Mouse (Mus musculus): ENCODE data around the gene Tmem132c. TPM values are rescaled to one million over a fixed set of nuclear protein-coding genes. Genes with fewer than 3 reads are reported as not detected.

Gene Tmem132c
- total RNA-seq, 2 experiments from 2014 or later: 0.08 to 0.13 TPM

DNA sequence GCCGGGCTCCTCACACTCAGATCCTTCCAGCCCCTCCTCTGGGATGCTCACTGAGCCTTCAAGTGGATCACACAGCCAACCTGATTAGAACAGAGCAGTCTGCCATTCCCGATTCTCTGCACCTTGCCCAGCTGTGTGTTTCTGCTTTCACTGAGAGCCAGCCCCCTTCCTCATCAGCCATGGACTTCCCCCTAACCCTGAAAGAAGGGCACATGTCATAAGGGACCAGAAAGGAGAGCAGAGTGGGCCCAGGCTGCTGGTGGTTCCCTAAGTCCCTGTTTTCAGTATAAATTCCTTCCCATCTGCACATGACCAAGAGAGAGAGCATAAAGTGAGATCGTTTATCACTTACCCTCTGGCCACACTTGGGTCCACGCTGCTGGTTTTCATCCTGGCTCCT is 39.6 kb downstream of the Tmem132c start:
- DNase-seq (ENCODE audit: low spot score): no peak
- intact Hi-C loops (cut with DNase I): no loop called here

DNA sequence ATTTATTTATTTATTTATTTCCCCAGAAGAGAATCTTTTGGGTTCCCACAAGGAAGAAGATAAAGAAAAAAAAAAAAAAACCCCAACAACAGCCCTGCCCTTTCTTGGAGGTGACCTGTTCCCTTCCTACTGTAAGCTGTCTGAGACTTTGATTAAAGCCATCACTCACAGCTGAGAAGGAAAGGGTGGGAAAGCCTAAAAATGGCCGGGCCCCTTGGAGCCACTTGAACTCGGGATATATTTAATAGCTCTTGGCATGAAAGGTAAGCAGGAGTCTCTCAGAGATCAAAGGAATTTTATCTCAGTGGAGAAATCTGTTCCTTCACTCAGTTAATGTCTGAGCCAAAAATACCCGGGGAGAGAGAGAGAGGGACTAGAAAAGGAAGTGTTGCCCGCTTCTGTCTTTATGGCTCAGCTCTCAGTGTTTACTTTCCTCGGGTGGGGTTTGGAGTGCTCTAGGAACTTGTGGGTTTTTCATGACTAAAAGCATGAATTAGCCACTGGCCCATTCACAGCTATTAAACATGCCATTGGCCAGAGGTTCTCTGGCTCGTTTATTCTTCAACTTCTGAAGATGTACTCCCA is 41.0 kb downstream of the Tmem132c start:
- intact Hi-C loops (cut with DNase I): no loop called here
- DNase-seq (ENCODE audit: low spot score): no peak

DNA sequence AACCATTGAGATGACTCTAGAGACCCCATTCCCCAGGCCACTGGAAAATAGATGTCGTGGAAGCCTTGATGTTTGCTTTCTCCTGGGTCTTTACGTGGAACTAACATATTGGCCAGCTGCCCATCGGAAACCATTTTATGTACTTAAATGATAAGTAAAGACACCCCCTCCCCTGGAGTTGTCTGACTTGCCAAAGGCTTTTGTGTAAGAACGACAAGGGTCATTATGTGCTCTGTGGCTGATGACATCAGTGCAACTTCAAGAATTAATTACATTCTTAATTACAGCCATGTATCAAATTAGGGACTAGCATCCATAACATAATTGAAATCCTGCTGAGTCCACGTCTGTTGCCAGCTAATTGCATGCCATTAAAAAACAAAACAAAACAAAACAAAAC is 45.3 kb downstream of the Tmem132c start:
- no peak for DNase-seq (ENCODE audit: low spot score)
- intact Hi-C loops (cut with DNase I): no loop called here

DNA sequence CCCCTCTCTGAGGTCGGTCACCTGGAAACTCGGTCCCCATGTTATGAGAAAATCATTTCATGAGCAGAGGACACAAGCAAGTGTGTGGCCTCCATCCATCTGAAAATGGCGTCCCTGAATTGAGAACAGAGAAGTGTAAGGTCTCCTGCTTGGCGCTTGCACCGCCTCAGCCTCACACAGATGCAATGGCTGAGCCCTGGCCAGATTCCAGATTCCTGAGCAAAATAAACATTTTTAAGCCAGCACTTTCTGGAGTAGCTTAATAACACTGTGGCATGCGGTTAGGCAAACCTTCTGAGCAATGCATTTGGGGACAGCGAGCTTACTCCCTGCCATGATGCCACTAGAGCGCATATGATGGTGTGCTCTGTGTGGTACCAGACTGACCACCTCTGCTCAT is 48.1 kb downstream of the Tmem132c start:
- DNase-seq (ENCODE audit: low spot score): no peak
- intact Hi-C loops (cut with DNase I): no loop called here

DNA sequence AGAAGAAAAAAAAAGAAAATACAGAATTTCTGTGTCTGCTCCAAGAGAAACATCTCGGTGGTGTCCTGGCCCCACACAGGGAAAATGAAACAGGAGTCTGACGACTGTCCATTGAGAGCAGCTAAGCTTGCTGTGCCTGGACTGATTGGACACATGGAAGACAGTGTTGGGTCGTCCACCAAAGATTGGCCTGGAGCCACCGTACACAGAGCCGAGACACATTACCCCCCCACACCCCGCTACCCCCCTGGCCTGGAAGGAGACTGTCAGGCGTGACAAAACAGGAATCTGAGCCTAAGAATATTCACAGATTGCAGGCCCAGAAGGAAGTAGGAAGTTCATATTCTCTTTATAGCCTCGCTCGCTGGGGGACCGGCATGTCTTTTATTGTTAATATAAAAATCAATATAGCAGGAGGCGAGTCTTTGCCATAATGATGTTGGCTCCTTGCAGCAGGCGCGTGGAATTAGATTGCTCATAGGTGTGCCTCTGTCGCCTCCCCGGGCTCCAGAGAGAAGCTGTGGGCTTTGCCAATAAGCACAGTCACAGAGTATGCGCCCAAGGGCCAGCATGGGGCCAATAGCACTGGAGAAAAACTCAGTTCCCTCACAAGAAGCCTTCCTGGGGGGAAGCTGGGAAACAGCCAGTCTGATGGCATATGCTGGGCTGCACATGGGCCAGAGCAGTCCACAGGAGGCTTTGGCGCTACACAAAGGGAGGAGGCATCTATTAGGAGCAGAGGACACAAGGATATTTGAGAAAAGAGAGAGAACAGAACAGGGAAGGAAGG is 49.0 kb downstream of the Tmem132c start:
- DNase-seq (ENCODE audit: low spot score): no peak

DNA sequence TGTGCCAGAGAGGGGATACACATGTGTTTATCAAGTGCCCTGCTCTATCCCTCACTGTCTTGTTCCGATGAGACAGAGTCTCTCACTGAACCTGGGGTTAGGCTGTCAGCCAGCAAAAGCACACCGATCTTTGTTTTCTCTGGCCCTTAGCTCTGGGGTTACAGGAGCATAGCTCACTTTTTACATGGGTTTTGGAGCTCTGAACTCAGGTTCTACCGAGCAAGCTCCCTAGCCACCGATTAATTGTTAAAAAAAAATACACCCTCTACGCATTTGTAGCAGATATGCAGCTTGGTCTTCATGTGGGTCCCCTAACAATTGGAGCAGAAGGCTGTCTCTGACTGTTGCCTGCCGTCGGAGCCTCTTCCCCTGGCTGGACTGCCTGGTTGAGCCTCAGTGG is 50.0 kb downstream of the Tmem132c start:
- DNase-seq (ENCODE audit: low spot score): no peak
- intact Hi-C loops (cut with DNase I): no loop called here

More for the DNA sequence above, 49.0 kb downstream of the Tmem132c start:
- intact Hi-C loops (cut with DNase I): no loop called here

DNA sequence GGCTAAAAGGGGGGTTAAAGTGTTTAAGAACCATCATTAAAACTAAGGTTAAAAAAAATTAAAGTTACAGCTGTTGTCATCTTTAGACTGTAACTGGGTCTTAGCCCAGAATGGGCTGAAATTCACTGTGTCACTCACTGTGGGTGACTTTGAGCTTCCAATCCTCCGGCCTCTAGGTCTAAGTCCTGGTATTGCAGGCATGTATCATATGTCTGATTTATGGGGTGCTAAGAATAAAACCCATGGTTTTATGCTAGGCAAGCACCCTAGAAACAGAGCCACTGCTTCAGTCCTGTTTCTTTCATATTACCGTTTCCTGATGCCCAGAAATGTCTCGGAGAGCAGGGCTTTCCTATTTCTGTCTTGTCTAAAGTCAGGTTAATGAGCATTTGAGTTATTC is 52.1 kb downstream of the Tmem132c start:
- intact Hi-C loops (cut with DNase I): no loop called here
- DNase-seq (ENCODE audit: low spot score): no peak

DNA sequence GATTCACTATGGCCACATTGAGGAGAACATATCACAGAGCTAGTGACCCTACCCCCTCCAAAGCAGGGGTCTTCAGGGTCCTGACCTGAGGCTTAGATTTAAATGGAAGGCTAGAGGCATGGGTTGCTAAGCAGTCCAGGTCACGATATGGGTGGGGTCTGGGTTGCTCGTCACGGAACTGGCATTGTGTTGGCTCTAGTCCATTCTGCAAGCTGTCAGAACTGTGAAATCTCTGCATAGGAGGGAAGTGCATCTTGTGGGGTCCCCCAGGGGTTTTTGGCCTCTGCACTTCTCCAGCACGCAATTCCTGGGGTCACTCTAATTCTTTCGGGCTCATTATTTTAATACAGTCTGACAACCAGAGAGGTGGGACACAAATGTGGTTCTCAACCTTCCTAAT is 55.9 kb downstream of the Tmem132c start:
- DNase-seq (ENCODE audit: low spot score): no peak
- intact Hi-C loops (cut with DNase I): no loop called here

DNA sequence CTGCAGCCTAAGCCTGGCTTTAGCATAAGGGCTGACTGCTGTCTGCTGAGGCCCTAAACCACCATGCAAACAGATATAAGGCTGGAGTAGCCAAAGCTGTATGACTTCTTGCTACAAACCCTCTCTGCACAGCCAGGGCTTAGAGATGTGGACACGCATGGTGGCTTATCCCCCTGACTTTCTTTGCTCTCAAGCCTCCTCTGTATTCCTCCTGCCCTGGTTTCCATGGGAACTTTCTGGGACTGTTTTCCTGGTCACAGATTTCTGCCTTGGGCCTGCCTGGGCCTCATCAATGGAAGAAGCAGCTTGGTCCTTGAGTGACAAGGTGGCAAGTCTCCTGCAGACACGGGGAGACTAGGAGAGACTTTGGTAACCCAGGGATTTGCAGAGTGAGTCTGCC is 56.5 kb downstream of the Tmem132c start:
- no peak for DNase-seq (ENCODE audit: low spot score)
- intact Hi-C loops (cut with DNase I): no loop called here

DNA sequence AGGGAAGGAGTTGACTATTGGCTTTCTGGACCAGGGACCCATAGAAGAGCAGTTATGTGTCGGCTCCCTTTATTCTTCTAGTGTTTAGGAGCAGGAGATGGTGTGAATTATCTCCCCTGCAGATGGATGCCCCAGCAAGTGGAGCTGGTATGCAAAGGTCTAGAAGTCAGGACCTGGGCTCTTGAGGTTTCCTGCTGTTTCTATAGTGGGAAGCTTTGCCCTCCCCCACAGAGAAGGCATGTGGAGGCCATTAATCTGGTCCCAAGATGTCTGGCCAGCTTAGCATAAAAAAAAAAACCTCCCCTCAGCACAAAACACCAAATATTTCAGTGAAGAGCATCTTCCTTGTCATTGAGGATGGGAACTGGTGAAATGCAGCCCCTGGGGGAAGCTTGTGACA is 57.4 kb downstream of the Tmem132c start:
- intact Hi-C loops (cut with DNase I): no loop called here
- DNase-seq (ENCODE audit: low spot score): no peak

DNA sequence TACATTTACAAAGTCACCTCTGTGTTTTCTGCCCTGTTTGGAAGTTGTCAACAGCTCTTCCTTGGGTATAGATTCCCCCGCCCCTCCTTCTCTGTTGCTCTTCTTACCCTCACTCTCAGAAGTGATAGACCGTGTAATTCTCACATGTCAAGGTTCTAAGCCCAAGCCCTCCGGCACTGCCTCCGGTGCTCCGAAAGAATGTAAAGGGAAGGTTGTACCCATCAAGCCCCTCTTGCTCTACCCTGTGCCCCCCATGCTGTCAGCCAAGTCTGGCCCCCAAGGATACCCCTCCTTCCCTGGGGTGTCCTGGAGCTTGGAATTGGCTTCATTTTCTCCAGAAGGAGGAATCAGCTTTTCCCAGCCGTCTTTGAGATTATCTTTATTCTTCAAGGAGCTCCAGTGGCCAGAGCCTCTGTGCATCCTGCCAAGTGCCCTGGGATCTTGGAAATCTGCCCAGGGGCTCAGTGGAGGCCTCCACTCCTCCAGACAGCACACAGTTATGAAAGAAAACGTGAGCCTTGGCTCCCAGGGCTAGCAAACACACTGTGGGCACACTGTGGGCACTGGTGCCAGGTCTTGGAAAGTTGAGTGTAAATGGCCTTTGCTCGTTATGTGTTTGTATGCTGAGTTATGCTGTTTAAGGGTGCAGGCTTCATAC is 59.1 kb downstream of the Tmem132c start:
- no peak for DNase-seq (ENCODE audit: low spot score)

DNA sequence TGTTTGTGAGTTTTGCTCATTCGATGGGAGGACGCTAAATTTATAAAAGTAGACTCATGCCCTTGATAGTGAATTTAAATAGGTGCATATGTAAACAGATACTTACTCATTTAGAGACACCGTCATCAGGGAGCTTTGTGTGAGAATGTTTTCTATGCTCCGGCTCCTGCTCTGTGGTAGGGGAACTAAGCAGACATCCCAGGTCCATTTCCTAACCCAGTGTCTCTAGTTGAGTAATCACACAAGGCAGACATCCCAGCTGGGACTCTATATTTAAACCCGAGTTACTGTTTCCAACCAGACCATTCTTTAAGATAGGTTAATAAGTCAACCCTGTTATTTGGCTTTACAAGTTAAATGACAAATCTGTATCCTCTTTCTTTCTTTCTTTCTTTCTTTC is 63.7 kb downstream of the Tmem132c start:
- intact Hi-C loops (cut with DNase I): no loop called here
- no peak for DNase-seq (ENCODE audit: low spot score)

More for the DNA sequence above, 59.1 kb downstream of the Tmem132c start:
- intact Hi-C loops (cut with DNase I): no loop called here

DNA sequence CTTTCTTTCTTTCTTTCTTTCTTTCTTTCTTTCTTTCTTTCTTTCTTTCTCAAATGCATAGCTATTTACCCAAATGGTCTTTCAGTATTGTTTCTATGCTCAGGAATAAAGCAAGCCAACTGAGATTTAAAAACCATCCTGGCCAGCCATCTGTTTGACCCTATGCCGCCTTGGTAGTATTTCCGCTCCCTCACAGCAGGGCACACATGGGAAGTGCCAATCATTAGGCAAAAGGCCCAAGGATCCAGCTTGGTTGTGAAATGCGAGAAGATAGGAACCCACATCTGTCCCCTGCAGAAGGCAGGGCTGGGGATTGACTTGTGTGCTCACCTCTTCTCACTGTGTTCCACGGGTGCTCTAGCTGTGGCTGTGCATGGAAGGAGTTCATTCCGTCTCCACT is 64.1 kb downstream of the Tmem132c start:
- DNase-seq (ENCODE audit: low spot score): no peak
- intact Hi-C loops (cut with DNase I): no loop called here

DNA sequence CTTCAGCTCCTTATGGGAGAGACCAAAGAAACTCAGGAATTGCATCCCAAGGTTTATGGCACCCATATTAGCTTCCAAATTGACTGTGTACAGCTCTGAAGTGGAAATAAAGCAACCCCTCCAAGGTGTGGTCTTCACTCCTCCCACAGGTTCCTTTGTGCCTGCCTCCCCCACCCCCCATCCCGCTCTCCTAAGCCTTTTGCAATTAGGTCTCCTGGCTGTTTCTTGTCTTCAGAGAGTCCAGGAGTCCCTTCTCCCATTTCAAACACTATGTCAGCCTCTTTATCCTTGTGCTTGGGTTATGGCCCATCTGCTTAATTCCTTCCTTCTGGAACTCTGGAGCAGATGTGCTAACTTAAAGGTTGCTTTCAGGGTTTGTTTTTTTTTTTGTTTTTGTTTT is 65.1 kb downstream of the Tmem132c start:
- no peak for DNase-seq (ENCODE audit: low spot score)
- intact Hi-C loops (cut with DNase I): no loop called here

DNA sequence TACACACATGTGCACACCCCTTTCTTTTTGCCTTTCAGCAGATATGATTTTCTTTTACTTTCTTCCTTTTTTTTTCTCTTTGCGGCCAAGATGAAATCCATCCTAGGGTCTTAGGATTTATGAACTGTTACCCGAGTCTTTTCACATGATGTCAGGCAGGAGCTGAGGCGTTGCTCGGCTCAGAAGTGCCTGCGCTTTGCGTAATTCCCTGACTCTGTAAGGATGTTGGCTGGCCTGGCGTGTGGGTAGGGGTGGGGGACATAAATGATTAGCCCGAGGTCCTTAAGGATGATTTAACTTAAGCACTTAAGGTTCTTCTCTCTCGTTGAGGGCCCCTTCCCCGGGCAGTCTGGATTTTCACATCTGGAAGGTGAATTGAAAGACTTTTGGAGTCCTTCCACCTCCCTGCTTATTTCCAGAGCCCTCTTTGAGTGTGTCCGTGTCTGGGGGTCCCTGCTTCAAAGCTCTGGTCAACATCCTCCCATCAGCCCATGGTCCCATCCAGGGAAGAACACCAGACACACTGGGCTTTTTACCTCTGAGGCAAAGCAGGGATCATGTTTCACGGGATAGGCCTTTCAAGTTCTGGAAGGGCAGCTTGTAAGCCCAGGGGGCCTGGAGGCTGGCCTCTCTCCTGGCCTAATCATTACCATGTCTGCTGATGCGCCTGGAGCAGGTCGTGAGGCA is 68.9 kb downstream of the Tmem132c start:
- intact Hi-C loops (cut with DNase I): no loop called here
- no peak for DNase-seq (ENCODE audit: low spot score)

DNA sequence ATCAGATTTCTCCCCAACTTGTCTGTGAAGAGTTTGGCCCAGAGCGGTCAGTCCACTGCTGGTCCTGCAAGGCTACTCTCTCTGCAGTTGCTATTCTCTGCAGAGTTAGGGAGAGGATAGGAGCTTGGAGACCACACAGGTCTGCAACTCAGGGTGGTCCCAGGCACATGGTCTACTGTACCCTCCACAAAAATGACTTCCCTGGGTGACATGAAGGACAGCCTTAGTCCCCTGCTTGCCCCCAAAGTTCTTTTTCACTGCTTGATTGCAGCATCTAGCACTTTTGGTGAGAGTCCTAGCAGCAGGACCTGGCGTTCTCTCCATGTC is 69.4 kb downstream of the Tmem132c start:
- no peak for DNase-seq (ENCODE audit: low spot score)
- intact Hi-C loops (cut with DNase I): no loop called here

DNA sequence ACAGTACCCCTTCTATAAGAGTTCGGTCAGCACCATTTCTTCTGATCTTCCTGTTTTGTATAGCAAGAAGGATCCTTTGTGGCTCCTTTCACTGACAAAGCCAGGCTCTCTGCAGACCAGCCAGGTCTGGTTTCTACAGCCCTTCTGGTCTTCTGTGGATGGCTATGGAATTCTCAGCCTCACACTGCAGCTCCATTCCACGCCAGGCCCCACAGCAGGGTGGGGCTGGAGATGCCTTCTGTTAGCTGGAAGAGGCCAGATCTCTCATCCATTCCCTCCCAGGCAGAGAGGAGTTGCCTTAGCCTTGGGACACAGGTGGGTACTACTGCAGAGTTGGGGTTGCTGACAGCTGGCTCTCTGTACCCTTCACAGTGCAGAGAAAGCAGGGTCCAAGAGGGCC is 72.0 kb downstream of the Tmem132c start:
- intact Hi-C loops (cut with DNase I): no loop called here

DNA sequence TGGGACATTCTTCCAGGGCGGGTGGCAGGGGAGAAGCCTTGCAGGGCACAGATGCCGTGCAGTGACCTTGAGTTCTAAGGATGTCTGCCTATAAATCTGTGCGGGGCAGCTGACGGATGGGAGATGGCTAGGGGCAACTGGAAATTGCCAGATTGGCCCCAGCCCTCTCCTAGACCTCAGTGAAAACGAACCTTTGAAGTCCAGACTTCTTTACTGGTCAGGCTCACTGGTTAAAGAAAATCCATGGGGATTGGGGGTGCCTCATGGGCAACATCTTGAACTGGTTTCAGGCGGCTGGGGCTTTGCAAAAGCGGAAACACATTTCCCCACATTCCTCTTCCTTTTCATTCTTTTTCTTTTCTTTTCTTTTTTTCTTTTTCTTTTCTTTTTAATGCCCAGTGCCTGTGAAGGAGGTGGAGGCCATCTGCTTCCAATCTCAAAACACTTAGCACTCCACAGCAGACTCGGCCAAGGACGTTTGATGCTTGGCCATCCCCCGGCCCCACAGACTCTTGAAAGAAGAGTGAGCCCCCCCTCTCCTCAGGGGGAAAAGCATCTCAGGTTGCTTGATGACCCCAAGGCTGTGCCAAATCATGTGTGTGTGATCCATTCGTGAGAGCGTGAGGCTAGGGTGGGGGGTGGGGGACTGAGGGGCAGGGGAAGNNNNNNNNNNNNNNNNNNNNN is 77.6 kb downstream of the Tmem132c start:
- no peak for DNase-seq (ENCODE audit: low spot score)
- intact Hi-C loops (cut with DNase I): no loop called here

More for the DNA sequence above, 72.0 kb downstream of the Tmem132c start:
- DNase-seq (ENCODE audit: low spot score): no peak

DNA sequence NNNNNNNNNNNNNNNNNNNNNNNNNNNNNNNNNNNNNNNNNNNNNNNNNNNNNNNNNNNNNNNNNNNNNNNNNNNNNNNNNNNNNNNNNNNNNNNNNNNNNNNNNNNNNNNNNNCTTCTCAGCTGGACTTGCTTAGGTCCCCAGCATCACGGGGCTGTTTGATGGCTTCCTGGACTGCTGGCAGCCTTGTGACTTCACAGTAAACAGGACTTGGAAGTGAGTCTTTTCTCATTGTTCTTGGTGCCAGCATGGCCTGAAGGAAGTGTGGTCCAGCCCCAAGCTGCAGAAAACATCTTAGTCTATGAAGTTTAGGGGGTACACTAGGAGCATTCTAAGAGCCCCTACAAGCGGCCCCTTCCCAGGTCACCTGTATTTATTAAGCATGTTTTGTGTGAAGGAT is 83.0 kb downstream of the Tmem132c start:
- no peak for DNase-seq (ENCODE audit: low spot score)
- intact Hi-C loops (cut with DNase I): no loop called here
